Mouse (Mus musculus) embryonic fibroblast, embryonic 13.5 days (primary cell): ENCODE results near the gene Rdh13.

Experiments used
- CTCF ChIP-seq: IDR thresholded peaks from 2 replicates; pipeline ENCODE4 v1.5.1; 2011; ENCODE audit warnings: mild to moderate bottlenecking, control low read depth, low read length, moderate library complexity, borderline replicate concordance; ENCODE audit not compliant: insufficient read depth
- POLR2A ChIP-seq: IDR thresholded peaks from 2 replicates; pipeline ENCODE4 v1.6.1; 2011; ENCODE audit warnings: low read depth, mild to moderate bottlenecking, control low read depth, low read length, moderate library complexity

- TF ChIP-seq CTCF (no peak), POLR2A (no peak)
Measured at GRCm38 (mm10) chr7:4492284-4493224, 47.1 kb upstream of the Rdh13 start.
